Mouse (Mus musculus) cerebellum, adult 8-10 months (tissue): Measurements from ENCODE around the gene Aldh1b1.

Experiments used
- DNase-seq: peaks from one replicate; pipeline ENCODE4 v3.0.0; 2022

Aldh1b1 gene

DNA sequence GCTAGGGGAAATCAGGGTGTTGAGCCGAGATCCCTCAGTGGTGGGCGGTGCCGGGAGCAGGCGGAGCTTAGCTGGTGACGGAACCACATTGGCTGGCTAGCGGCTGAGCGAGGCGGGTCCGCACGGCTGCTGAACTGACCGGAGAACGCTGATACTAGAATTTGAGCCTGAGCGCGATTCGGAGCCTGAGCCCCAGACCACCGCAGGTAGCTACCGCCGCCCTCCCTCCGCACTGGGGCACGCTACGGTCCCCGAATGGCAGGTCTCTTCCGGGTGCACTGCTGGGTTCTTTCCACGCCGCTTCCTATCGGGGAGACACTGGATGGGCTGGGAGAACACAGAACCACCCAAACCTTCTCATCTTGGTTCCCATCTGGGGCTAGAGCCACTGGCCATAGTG lies at the start of gene Aldh1b1:
Aldh1b1 (plus strand) TSS at position 59 of the 400 bp plus-strand sequence.
- peak; percentile 13 for DNase-seq

DNA sequence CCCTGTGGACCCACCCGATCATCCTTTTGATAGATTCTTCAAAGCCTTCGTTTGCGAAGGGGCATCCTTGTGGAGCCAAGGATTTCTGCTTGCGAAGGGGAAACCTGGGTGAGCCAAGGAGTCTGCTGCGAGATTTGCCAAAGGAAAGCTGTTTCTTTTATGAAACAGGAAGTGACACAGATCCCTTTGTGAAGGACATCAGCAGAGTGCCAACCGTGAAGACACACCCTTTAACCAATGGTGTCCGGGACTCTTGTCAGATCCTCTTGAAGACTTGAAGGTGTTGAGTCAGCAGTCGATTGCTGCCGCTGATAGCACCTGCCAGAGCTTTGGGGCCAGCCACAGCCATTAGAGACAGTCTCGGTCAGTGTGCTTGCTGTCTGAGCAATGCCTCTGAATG lies 49.4 kb upstream of the Aldh1b1 start:
- no peak for DNase-seq

DNA sequence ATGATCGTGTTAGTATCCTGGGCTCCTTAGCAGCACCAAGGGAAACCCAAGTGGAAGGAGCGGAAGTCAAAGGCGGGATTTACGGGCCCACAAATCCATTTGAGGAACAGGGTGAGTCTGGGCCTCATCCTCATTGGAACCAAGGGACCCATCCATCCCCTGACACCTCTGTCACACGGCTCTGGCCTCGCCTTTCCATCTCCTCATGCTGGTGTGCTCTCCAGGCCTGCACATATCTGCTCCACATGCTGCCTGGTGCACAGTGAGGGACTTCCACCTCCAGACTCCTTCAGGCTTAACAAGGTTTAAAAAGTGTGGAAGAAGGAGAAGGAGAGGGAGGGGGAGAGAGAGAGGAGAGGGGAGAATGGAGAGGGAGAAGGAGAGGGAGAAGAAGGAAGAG lies 48.3 kb upstream of the Aldh1b1 start:
- no peak for DNase-seq

GRCm38 (mm10) chr4:45753211-45753809 lies 45.5 kb upstream of the Aldh1b1 start:
- no peak for DNase-seq

DNA sequence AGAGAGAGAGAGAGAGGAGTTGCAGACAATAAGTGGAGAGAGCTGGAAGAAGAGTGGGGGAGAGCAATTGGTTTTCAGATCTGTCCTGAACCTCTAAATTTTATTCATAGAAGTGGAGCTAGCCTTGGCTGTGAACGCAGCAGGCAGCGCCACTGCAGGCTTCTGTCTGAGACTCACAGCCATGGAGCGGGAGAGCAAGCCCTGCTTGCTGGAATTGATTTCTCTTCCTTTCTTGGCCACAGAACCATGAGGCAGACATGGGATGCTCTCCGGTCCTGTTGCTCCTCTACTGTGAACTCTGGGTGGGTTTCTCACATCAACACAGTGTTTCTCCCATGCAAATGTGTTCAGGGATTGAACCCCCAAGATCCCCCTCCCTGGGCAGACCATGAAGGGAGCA lies 44.7 kb upstream of the Aldh1b1 start:
- no peak for DNase-seq

- peak; percentile 64 for DNase-seq
These were observed 43.7 kb upstream of the Aldh1b1 start for GRCm38 (mm10) chr4:45755097-45755496.

DNA sequence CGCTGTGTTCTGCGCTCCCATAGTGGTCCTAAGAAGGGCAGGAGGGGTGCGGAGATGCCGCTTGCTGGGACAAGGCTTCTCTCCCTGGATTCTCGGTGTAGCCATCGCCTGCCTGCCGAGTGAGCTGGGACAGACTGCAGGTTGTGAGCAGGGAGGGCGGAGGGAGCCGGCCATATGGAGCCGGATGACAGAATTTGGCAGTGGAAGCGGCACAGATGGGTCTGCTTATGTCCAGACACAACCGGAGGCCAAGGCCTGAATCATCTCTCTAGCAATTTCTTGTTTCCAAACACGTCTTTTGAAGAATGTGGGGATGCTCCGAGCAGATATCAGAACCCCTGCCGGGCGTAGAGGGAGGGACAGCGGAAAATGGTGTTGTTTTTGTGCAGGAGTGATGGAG lies 42.9 kb upstream of the Aldh1b1 start:
- DNase-seq: peak; percentile 96

DNA sequence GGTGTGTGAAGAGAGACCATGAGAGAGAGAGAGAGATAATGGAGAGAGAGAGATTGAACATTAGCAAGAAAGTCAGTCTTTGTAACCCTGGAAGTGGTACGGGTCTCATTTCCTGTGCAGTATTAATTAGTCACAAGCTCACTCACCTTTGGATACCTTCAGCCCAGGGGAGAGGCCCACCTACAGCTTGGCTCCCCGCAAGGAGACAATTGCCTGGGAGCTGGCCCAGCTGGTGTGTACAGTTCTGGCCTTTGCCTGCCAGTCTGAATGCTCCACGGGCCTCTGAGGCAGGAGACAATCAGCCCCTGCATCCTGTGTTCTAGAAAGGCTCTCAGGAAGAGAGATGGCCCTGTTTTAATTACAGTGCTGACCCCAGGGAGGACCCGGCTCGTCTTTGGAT lies 40.9 kb upstream of the Aldh1b1 start:
- DNase-seq: no peak

GRCm38 (mm10) chr4:45759411-45759810 lies 39.4 kb upstream of the Aldh1b1 start:
- DNase-seq: no peak

GRCm38 (mm10) chr4:45762600-45762999 lies 36.2 kb upstream of the Aldh1b1 start:
- no peak for DNase-seq

DNA sequence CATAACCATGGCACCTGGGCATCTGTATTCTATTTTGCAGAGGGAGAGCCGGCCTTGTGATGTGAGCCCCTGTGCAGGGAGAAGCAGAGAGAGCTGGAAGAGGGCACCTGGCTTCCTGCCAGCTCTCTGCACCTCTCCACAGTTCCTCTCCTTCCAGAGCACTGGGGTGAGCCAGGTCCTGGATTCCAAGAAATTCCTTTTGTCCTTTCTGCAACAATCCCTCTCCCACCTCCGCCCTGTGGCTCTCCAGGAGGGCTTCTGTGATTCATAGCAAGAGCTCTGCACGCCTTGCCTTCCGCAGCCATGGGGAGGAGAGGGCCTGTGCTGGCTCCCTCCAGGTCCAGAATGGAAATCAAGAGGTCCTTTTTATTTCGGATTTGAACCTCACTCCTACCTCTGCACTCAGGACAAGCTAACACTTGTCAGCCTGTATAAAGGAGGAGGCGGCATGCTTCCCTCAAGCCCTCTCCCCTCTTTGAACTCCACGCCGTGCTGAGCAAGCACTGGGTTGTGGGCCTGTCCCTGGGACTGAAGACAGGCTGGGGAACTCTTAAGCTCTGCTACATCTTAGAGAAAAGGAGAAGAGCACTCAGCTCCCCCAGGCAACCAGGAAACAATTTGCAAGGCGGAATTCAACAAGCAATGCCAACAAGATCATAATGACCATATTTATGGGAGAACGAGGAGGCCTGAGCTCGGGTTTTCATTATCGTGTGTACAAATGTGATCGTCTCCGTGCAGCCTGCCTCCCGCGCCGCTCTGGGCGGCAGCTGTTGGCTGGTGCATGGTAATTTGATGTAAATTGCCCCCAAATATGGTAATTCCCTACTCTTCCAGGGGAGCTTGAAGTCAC lies 35.3 kb upstream of the Aldh1b1 start:
- no peak for DNase-seq

GRCm38 (mm10) chr4:45764141-45764494 lies 34.7 kb upstream of the Aldh1b1 start:
- no peak for DNase-seq

DNA sequence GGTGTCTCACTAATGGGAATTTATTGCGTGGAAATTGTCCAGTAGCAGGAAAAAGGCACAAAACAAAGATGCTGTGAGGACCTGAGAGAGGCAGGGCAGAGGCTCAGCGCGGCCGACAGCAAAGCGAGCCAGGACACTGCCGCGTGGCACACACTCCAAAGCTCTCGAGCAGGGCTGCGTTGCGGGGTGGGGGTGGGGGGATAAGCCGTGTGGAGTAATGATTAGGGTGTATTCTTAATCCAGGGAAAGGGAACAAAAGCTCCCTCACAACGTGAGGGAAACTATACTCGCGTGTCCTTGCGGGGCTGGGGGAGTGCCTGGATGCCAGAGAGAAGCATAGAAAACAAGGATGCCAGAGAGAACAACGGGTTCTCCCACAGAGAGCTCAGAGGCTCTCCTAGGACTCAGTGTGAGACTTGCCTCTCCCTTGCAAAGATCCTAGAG lies 33.7 kb upstream of the Aldh1b1 start:
- DNase-seq: no peak

DNA sequence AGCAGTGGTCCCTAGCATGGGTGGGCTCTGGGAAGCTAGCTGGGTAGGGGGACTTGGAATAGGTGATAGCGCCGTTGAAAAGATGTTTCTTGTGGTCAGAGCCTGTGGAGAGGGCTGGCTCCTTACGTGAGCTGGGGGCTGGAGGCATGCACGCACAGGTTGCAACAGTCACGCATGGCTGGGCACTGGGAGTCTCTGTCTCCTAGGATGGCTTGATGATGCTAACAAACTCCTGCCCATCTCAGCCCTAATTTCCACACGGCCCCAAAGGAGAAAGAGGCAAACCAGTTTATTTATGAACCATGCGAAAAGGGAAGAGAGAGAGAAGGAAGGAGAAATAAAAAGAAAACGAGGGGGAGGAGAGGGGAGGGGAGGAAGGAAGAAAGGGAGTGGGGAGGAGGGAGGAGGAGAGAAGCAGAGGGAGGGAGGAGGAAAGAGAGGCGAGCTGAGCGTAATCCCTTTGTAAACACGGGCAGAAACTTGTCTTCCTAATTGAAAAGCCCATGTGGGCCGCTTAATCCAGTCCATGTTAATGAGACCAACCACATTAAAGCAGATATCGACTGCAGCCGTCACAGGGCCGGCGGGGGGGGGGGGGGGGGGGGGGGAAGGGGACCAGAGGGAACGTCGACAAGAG lies 33.1 kb upstream of the Aldh1b1 start:
- DNase-seq: no peak

DNA sequence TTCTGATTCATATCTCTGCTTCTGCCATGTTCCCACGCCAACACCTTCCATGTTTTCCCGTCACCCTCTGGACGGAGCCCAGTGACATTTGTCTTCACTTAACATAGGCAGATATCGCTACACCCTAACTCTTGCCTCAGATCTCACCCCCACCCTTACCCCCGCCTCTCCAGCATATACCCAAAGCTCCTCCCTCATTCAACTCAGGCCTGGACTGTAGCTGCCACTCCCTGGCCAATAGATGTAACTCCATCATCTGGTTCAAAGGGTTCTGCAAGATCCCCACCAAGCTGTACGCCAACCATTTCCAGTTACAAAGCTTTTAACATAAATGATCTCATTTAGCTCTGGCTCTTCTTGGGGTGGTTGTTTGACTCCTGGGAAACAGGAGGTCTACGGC lies 32.0 kb upstream of the Aldh1b1 start:
- DNase-seq: no peak

- no peak for DNase-seq
These were observed 30.8 kb upstream of the Aldh1b1 start for GRCm38 (mm10) chr4:45767891-45768558.

DNA sequence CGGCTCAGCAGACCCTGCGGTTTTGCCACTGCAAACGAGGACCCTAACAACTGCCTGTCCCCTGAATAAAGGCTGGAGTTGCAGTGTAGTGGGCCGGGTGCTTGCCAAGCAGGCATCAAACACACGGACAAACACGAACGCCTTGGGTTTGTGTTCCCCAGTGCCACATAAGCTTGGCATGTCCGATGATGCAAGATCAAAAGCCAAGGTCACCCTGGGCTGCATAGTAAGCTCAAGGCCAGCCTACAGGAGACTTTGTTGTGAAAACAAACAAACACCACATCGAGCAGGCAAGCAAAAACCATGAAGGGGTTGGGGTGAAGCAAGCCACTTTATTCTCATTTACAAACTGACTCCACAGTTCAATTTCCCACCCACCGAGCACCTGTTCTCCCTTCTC lies 29.7 kb upstream of the Aldh1b1 start:
- DNase-seq: no peak

- DNase-seq: no peak
These were observed 28.8 kb upstream of the Aldh1b1 start for GRCm38 (mm10) chr4:45769791-45770637.

DNA sequence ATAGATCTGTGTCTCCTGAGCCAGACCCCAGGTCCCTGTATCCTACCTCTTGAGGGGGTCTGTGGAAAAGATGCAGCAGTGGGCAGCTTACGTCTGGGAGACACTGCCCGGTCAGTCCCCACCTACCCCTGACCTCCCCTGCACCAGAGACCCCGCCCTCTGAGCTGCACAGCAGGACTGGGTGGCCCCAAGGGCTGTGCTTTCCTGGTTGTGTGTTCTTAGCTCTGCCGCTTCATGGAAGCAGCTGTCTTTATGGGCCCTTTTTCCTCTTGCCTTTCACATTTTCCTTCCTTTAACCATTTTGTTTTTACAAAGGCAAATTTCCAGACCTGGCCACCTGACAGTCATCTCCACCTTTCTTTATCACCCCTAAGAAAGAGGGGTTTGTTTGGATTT lies 28.2 kb upstream of the Aldh1b1 start:
- DNase-seq: no peak

- no peak for DNase-seq
These were observed 27.6 kb upstream of the Aldh1b1 start for GRCm38 (mm10) chr4:45771173-45771572.

GRCm38 (mm10) chr4:45771619-45772018 lies 27.2 kb upstream of the Aldh1b1 start:
- DNase-seq: peak; percentile 42

DNA sequence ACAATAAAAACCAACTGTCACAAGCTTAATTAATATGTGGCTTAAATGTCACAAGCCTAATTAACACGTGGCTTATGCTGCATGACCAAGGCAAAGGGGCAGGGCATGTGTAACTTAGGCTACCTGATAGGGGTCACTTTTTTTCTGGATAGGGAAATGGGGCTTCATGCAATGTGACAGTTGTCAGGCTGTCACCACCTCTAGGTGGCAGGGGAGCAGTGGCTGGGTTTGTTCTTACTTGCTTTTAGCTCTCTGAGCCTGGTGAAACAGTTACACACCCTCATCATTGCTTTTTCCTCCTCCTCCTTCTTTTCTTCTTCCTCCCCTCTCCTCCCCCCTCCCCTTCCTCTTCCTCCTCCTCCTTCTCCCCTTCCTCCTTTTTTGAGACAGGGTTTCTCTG lies 15.2 kb upstream of the Aldh1b1 start:
- DNase-seq: no peak

- DNase-seq: no peak
These were observed 12.9 kb upstream of the Aldh1b1 start for GRCm38 (mm10) chr4:45785959-45786358.
